Mouse (Mus musculus): ENCODE results near the gene Commd3. TPM values are rescaled to one million over a fixed set of nuclear protein-coding genes. Genes with fewer than 3 reads are reported as not detected.

Commd3 gene
- polyA plus RNA-seq, 1 experiment, result 141 TPM

GRCm38 (mm10) chr2:18692548-18692947, 20.4 kb downstream of the Commd3 start:
- TF ChIP-seq CTCF (IDR thresholded peaks at IDR 0.05; ENCODE audit: control insufficient read depth, insufficient read depth, insufficient read length), result no peak
- TF ChIP-seq USF1 (IDR thresholded peaks at IDR 0.05; ENCODE audit: low read depth), result no peak
- TF ChIP-seq MYOD1 (IDR thresholded peaks at IDR 0.05; ENCODE audit: control insufficient read depth, insufficient read length, low read depth), result no peak
- no peak for TF ChIP-seq MYOG (IDR thresholded peaks at IDR 0.05; ENCODE audit: control insufficient read depth, extremely low read depth, insufficient read length)
- no peak for TF ChIP-seq FOSL1 (IDR thresholded peaks at IDR 0.05; ENCODE audit: insufficient read depth, low read length, poor library complexity, severe bottlenecking)
- TF ChIP-seq MAX (IDR thresholded peaks at IDR 0.05), result no peak
- no peak for TF ChIP-seq CEBPB (IDR thresholded peaks at IDR 0.05; ENCODE audit: low read depth)
- H3ac ChIP-seq (ENCODE audit: control insufficient read depth, insufficient read length, low read depth), result no peak overlapping the region
- no peak overlapping the region for H3K4me3 ChIP-seq (ENCODE audit: insufficient read depth, poor library complexity, severe bottlenecking)
- no peaks in the 10 kb centered on the region for H3K36me3 ChIP-seq (ENCODE audit: control insufficient read depth, insufficient read depth)
- H3K27me3 ChIP-seq (ENCODE audit: control insufficient read depth, insufficient read depth, insufficient read length), result no peaks in the 10 kb centered on the region
- H3K79me2 ChIP-seq (ENCODE audit: control insufficient read depth, insufficient read depth), result no peaks in the 10 kb centered on the region
- H3K79me3 ChIP-seq (ENCODE audit: low read depth), result no peaks in the 10 kb centered on the region

GRCm38 (mm10) chr2:18693491-18693870, 21.3 kb downstream of the Commd3 start:
- Histone ChIP-seq H3K36me3 (ENCODE audit: control insufficient read depth, insufficient read depth) (no peaks in the 10 kb centered on the region), H3K27me3 (ENCODE audit: control insufficient read depth, insufficient read depth, insufficient read length) (no peaks in the 10 kb centered on the region), H3K4me3 (ENCODE audit: insufficient read depth, poor library complexity, severe bottlenecking) (peak overlapping the region; percentile 50)

GRCm38 (mm10) chr2:18693871-18694610, 21.9 kb downstream of the Commd3 start, which contains the start of gene Spag6:
Spag6 (plus strand) TSS chr2:18694032.
- Histone ChIP-seq H3K36me3 (ENCODE audit: control insufficient read depth, insufficient read depth) (no peaks in the 10 kb centered on the region), H3ac (ENCODE audit: control insufficient read depth, insufficient read length, low read depth) (peak within 1 kb of the TSS; percentile 82), H3K79me2 (ENCODE audit: control insufficient read depth, insufficient read depth) (no peaks in the 10 kb centered on the region), H3K79me3 (ENCODE audit: low read depth) (no peaks in the 10 kb centered on the region), H3K4me3 (ENCODE audit: insufficient read depth, poor library complexity, severe bottlenecking) (peak within 1 kb of the TSS; percentile 50), H3K27me3 (ENCODE audit: control insufficient read depth, insufficient read depth, insufficient read length) (no peaks in the 10 kb centered on the region)
- TF ChIP-seq FOSL1 (IDR thresholded peaks at IDR 0.05; ENCODE audit: insufficient read depth, low read length, poor library complexity, severe bottlenecking) (no peak), MYOD1 (IDR thresholded peaks at IDR 0.05; ENCODE audit: control insufficient read depth, insufficient read length, low read depth) (no peak), MYOG (IDR thresholded peaks at IDR 0.05; ENCODE audit: control insufficient read depth, extremely low read depth, insufficient read length) (no peak), CTCF (IDR thresholded peaks at IDR 0.05; ENCODE audit: control insufficient read depth, insufficient read depth, insufficient read length) (no peak), CEBPB (IDR thresholded peaks at IDR 0.05; ENCODE audit: low read depth) (no peak), USF1 (IDR thresholded peaks at IDR 0.05; ENCODE audit: low read depth) (no peak), MAX (IDR thresholded peaks at IDR 0.05) (no peak)

More at GRCm38 (mm10) chr2:18693491-18693870, 21.3 kb downstream of the Commd3 start:
- Histone ChIP-seq H3K79me2 (ENCODE audit: control insufficient read depth, insufficient read depth) (no peaks in the 10 kb centered on the region), H3K79me3 (ENCODE audit: low read depth) (no peaks in the 10 kb centered on the region), H3ac (ENCODE audit: control insufficient read depth, insufficient read length, low read depth) (no peak overlapping the region)
- TF ChIP-seq CTCF (IDR thresholded peaks at IDR 0.05; ENCODE audit: control insufficient read depth, insufficient read depth, insufficient read length) (no peak), MYOD1 (IDR thresholded peaks at IDR 0.05; ENCODE audit: control insufficient read depth, insufficient read length, low read depth) (no peak), USF1 (IDR thresholded peaks at IDR 0.05; ENCODE audit: low read depth) (no peak), CEBPB (IDR thresholded peaks at IDR 0.05; ENCODE audit: low read depth) (no peak), MAX (IDR thresholded peaks at IDR 0.05) (no peak), FOSL1 (IDR thresholded peaks at IDR 0.05; ENCODE audit: insufficient read depth, low read length, poor library complexity, severe bottlenecking) (no peak), MYOG (IDR thresholded peaks at IDR 0.05; ENCODE audit: control insufficient read depth, extremely low read depth, insufficient read length) (no peak)

- TF ChIP-seq FOSL1 (IDR thresholded peaks at IDR 0.05; ENCODE audit: insufficient read depth, low read length, poor library complexity, severe bottlenecking), result no peak
- no peak for TF ChIP-seq CTCF (IDR thresholded peaks at IDR 0.05; ENCODE audit: control insufficient read depth, insufficient read depth, insufficient read length)
- TF ChIP-seq CEBPB (IDR thresholded peaks at IDR 0.05; ENCODE audit: low read depth), result no peak
- TF ChIP-seq MYOD1 (IDR thresholded peaks at IDR 0.05; ENCODE audit: control insufficient read depth, insufficient read length, low read depth), result no peak
- no peaks in the 10 kb centered on the region for H3K79me3 ChIP-seq (ENCODE audit: low read depth)
- peak overlapping the region; percentile 50 for H3K4me3 ChIP-seq (ENCODE audit: insufficient read depth, poor library complexity, severe bottlenecking)
- H3K79me2 ChIP-seq (ENCODE audit: control insufficient read depth, insufficient read depth), result no peaks in the 10 kb centered on the region
- peak overlapping the region; percentile 82 for H3ac ChIP-seq (ENCODE audit: control insufficient read depth, insufficient read length, low read depth)
- no peaks in the 10 kb centered on the region for H3K27me3 ChIP-seq (ENCODE audit: control insufficient read depth, insufficient read depth, insufficient read length)
- H3K36me3 ChIP-seq (ENCODE audit: control insufficient read depth, insufficient read depth), result no peaks in the 10 kb centered on the region
Measured at GRCm38 (mm10) chr2:18694611-18694950, 22.4 kb downstream of the Commd3 start.

- Histone ChIP-seq H3K79me2 (ENCODE audit: control insufficient read depth, insufficient read depth) (no peaks in the 10 kb centered on the region), H3K79me3 (ENCODE audit: low read depth) (no peaks in the 10 kb centered on the region), H3K27me3 (ENCODE audit: control insufficient read depth, insufficient read depth, insufficient read length) (no peaks in the 10 kb centered on the region), H3K4me3 (ENCODE audit: insufficient read depth, poor library complexity, severe bottlenecking) (no peak overlapping the region), H3ac (ENCODE audit: control insufficient read depth, insufficient read length, low read depth) (no peak overlapping the region), H3K36me3 (ENCODE audit: control insufficient read depth, insufficient read depth) (no peaks in the 10 kb centered on the region)
- TF ChIP-seq MYOG (IDR thresholded peaks at IDR 0.05; ENCODE audit: control insufficient read depth, extremely low read depth, insufficient read length) (no peak), USF1 (IDR thresholded peaks at IDR 0.05; ENCODE audit: low read depth) (no peak), FOSL1 (IDR thresholded peaks at IDR 0.05; ENCODE audit: insufficient read depth, low read length, poor library complexity, severe bottlenecking) (no peak), CTCF (IDR thresholded peaks at IDR 0.05; ENCODE audit: control insufficient read depth, insufficient read depth, insufficient read length) (no peak), CEBPB (IDR thresholded peaks at IDR 0.05; ENCODE audit: low read depth) (no peak), MYOD1 (IDR thresholded peaks at IDR 0.05; ENCODE audit: control insufficient read depth, insufficient read length, low read depth) (no peak), MAX (IDR thresholded peaks at IDR 0.05) (no peak)
Measured at GRCm38 (mm10) chr2:18695163-18695562, 23.0 kb downstream of the Commd3 start.

Measured in C2C12 (cell line).